Mouse (Mus musculus) megakaryocyte, embryonic 14.5 days (primary cell): ENCODE results near the gene Slc36a1.

Experiments
- FLI1 ChIP-seq: IDR thresholded peaks from 2 replicates; pipeline ENCODE4 v1.6.1; 2012; ENCODE audit warnings: low read length, inconsistent platforms, mixed read lengths
- GATA1 ChIP-seq: IDR thresholded peaks from 3 replicates; pipeline ENCODE4 v1.6.1; 2012; ENCODE audit warnings: mixed read lengths, low read length, inconsistent platforms, borderline replicate concordance

- no peak for TF ChIP-seq GATA1
- no peak for TF ChIP-seq FLI1
Measured at GRCm38 (mm10) chr11:55155070-55155421, 49.1 kb upstream of the Slc36a1 start.
